Mouse (Mus musculus) MEL (cell line): ENCODE results near the gene Itga8. TPM values are rescaled to one million over a fixed set of nuclear protein-coding genes. Genes with fewer than 3 reads are reported as not detected.
A peak's percentile ranks its signal among the peaks of the same experiment; 100 is the strongest.

Source experiments
- DNase-seq: peaks from one replicate; pipeline ENCODE4 v3.0.0; 2011; ENCODE audit warnings: low read depth, low spot score
- H3K27ac ChIP-seq: 2 replicates; pipeline ENCODE4 v1.5.1; 2012; ENCODE audit warnings: low read depth, mild to moderate bottlenecking, control low read depth, low read length, moderate library complexity; ENCODE audit not compliant: control insufficient read depth
- H3K27me3 ChIP-seq, 2 experiments: fragments of 150-350 bp in 1 of 2; sonication (generic) in 1 of 2; 2 replicates each; pipeline ENCODE4 v1.6.1; 2012; ENCODE audit warnings: low read length in 2 of 2, mild to moderate bottlenecking in 2 of 2, improper control_type of control experiment in 1 of 2, moderate library complexity in 1 of 2; ENCODE audit not compliant: insufficient read depth in 2 of 2, control insufficient read depth in 1 of 2
- H3K36me3 ChIP-seq, 2 experiments: 2 replicates each; pipeline ENCODE4 v1.6.1; 2012 to 2014; ENCODE audit warnings: low read length in 2 of 2, improper control_type of control experiment in 1 of 2, inconsistent platforms in 1 of 2, mild to moderate bottlenecking in 1 of 2; ENCODE audit not compliant: insufficient read depth in 2 of 2, control insufficient read depth in 1 of 2
- H3K4me1 ChIP-seq, 2 experiments: fragments of 150-350 bp in 1 of 2; sonication (generic) in 1 of 2; 2 replicates each; pipeline ENCODE4 v1.6.1; 2012; ENCODE audit warnings: low read length in 2 of 2, improper control_type of control experiment in 1 of 2, mild to moderate bottlenecking in 1 of 2; ENCODE audit not compliant: insufficient read depth in 2 of 2, control insufficient read depth in 1 of 2
- H3K4me3 ChIP-seq, 2 experiments: fragments of 150-350 bp in 1 of 2; sonication (generic) in 1 of 2; 2 replicates each; pipeline ENCODE4 v1.5.1; 2012; ENCODE audit warnings: low read depth in 2 of 2, low read length in 2 of 2, mild to moderate bottlenecking in 2 of 2, moderate library complexity in 2 of 2, control low read depth in 1 of 2, improper control_type of control experiment in 1 of 2; ENCODE audit not compliant: control insufficient read depth in 1 of 2, insufficient read depth in 1 of 2
- H3K79me2 ChIP-seq: 2 replicates; pipeline ENCODE4 v1.6.1; 2012; ENCODE audit warnings: mild to moderate bottlenecking, low read length, moderate library complexity; ENCODE audit not compliant: control insufficient read depth, poor library complexity, insufficient read depth
- H3K9ac ChIP-seq: 2 replicates; pipeline ENCODE4 v1.6.1; 2012; ENCODE audit warnings: low read depth, mild to moderate bottlenecking, control low read depth, low read length, moderate library complexity; ENCODE audit not compliant: control insufficient read depth, poor library complexity, severe bottlenecking
- H3K9me3 ChIP-seq: fragments of 150-350 bp; sonication (generic); replicated peaks from 2 replicates; pipeline ENCODE4 v1.6.1; 2012; ENCODE audit warnings: mild to moderate bottlenecking, low read length, improper control_type of control experiment, moderate library complexity; ENCODE audit not compliant: insufficient read depth
- BHLHE40 ChIP-seq: IDR thresholded peaks from 2 replicates; pipeline ENCODE4 v1.6.1; 2012; ENCODE audit warnings: low read depth, mild to moderate bottlenecking, inconsistent platforms, low read length, improper control_type of control experiment, borderline replicate concordance
- ELF1 ChIP-seq: IDR thresholded peaks from 2 replicates; pipeline ENCODE4 v1.6.1; 2014; ENCODE audit warnings: low read depth, mild to moderate bottlenecking, inconsistent platforms, low read length, improper control_type of control experiment, moderate library complexity
- GABPA ChIP-seq: IDR thresholded peaks from 2 replicates; pipeline ENCODE4 v1.6.1; 2012; ENCODE audit warnings: low read depth, mild to moderate bottlenecking, inconsistent platforms, low read length, improper control_type of control experiment, moderate library complexity
- KAT2A ChIP-seq: conservative IDR thresholded peaks from 2 replicates; pipeline ENCODE4 v1.6.1; 2012; ENCODE audit warnings: low read depth, low read length, improper control_type of control experiment, inconsistent platforms
- MAFK ChIP-seq: IDR thresholded peaks from 2 replicates; pipeline ENCODE4 v1.6.1; 2011; ENCODE audit warnings: low read depth, mild to moderate bottlenecking, low read length, improper control_type of control experiment, borderline replicate concordance
- MYC ChIP-seq: IDR thresholded peaks from 2 replicates; pipeline ENCODE4 v1.6.1; 2011; ENCODE audit warnings: low read depth, mild to moderate bottlenecking, low read length, improper control_type of control experiment, moderate library complexity
- POLR2A ChIP-seq, 2 experiments: IDR thresholded peaks; 2 replicates each; pipeline ENCODE4 v1.6.1; 2011 to 2012; ENCODE audit warnings: low read length in 2 of 2, mild to moderate bottlenecking in 2 of 2, control low read depth in 1 of 2, improper control_type of control experiment in 1 of 2, low read depth in 1 of 2, moderate library complexity in 1 of 2; ENCODE audit not compliant: control insufficient read depth in 1 of 2, insufficient read depth in 1 of 2, poor library complexity in 1 of 2
- POLR2AphosphoS5 ChIP-seq: IDR thresholded peaks from 2 replicates; pipeline ENCODE4 v1.6.1; 2012; ENCODE audit warnings: low read depth, borderline replicate concordance, mild to moderate bottlenecking, inconsistent platforms, low read length, moderate library complexity, mixed read lengths
- RCOR1 ChIP-seq: IDR thresholded peaks from 2 replicates; pipeline ENCODE4 v1.6.1; 2012; ENCODE audit warnings: low read depth, mild to moderate bottlenecking, inconsistent platforms, low read length, improper control_type of control experiment
- TCF12 ChIP-seq: IDR thresholded peaks from 2 replicates; pipeline ENCODE4 v1.6.1; 2014; ENCODE audit warnings: low read depth, mild to moderate bottlenecking, inconsistent platforms, low read length, improper control_type of control experiment, moderate library complexity
- USF1 ChIP-seq: IDR thresholded peaks from 2 replicates; pipeline ENCODE4 v1.6.1; 2014; ENCODE audit warnings: low read depth, mild to moderate bottlenecking, inconsistent platforms, low read length, improper control_type of control experiment, moderate library complexity
- USF2 ChIP-seq, 2 experiments: IDR thresholded peaks; 2 replicates each; pipeline ENCODE4 v1.6.1; 2011 to 2012; ENCODE audit warnings: improper control_type of control experiment in 2 of 2, low read length in 2 of 2, borderline replicate concordance in 1 of 2, inconsistent platforms in 1 of 2, low read depth in 1 of 2, mild to moderate bottlenecking in 1 of 2; ENCODE audit not compliant: insufficient read depth in 1 of 2
- ZC3H11A ChIP-seq: IDR thresholded peaks from 2 replicates; pipeline ENCODE4 v1.6.1; 2012; ENCODE audit warnings: low read depth, mild to moderate bottlenecking, inconsistent platforms, low read length, improper control_type of control experiment
- ZKSCAN1 ChIP-seq: IDR thresholded peaks from 2 replicates; pipeline ENCODE4 v1.6.1; 2012; ENCODE audit warnings: low read depth, mild to moderate bottlenecking, inconsistent platforms, low read length, improper control_type of control experiment, moderate library complexity
- ZNF384 ChIP-seq: IDR thresholded peaks from 2 replicates; pipeline ENCODE4 v1.6.1; 2012; ENCODE audit warnings: low read depth, mild to moderate bottlenecking, inconsistent platforms, low read length, improper control_type of control experiment
- polyA plus RNA-seq, 2 experiments: library from polyadenylated mRNA; stranded (reverse) in 1 of 2; unstranded in 1 of 2; fragments of >175 nt in 1 of 2; fragments of >200 nt in 1 of 2; gene quantifications; 2 replicates each; pipeline versions ENCODE4 v1.2.1 to v1.2.4; 2012; ENCODE audit warnings: low replicate concordance in 2 of 2, low read depth in 1 of 2; ENCODE audit not compliant: insufficient read length in 2 of 2, insufficient read depth in 1 of 2, missing spikeins in 1 of 2
- total RNA-seq: library from RNA; depleted of rRNA; stranded (reverse); fragments of 300-350 nt; gene quantifications from 2 replicates; pipeline ENCODE4 v1.2.3, GENCODE M21; 2012

Gene Itga8
- total and polyA plus RNA-seq, 3 experiments = not detected

- DNase-seq = no peak
- Histone ChIP-seq H3K9ac (no peak overlapping the region), H3K36me3 (0 out of 4 replicates have a peak, but pooled peaks cover 0 to 2% of the 10 kb centered on the region in 2 experiments), H3K4me3 (no peak overlapping the region), H3K27me3 (no peaks in the 10 kb centered on the region; a peak in 1 of 4 replicates), H3K79me2 (no peaks in the 10 kb centered on the region), H3K27ac (no peak overlapping the region), H3K4me1 (no peaks in the 10 kb centered on the region), H3K9me3 (no peaks in the 10 kb centered on the region)
- TF ChIP-seq ELF1 (no peak), TCF12 (no peak), KAT2A (no peak), USF2 (IDR thresholded peaks at IDR 0.05; ENCODE audit: borderline replicate concordance in 1 of 2, insufficient read depth in 1 of 2, low read depth in 1 of 2, low read length in 2 of 2) (no peak), POLR2AphosphoS5 (no peak), BHLHE40 (no peak), MAFK (no peak), ZC3H11A (no peak), ZKSCAN1 (no peak), USF1 (no peak), ZNF384 (no peak), GABPA (no peak)
Observed at GRCm38 (mm10) chr2:12212662-12213463, 88.9 kb downstream of the Itga8 start.

GRCm38 (mm10) chr2:12208142-12208541 is 93.6 kb downstream of the Itga8 start:
- Histone ChIP-seq H3K27me3 (no peaks in the 10 kb centered on the region; a peak in 1 of 4 replicates), H3K4me3 (no peak overlapping the region), H3K9me3 (no peaks in the 10 kb centered on the region), H3K36me3 (0 out of 4 replicates have a peak, but pooled peaks cover 0 to 2% of the 10 kb centered on the region in 2 experiments), H3K27ac (no peak overlapping the region), H3K79me2 (no peaks in the 10 kb centered on the region), H3K9ac (no peak overlapping the region), H3K4me1 (no peaks in the 10 kb centered on the region)
- peak; percentile 50 for DNase-seq
- TF ChIP-seq MYC = no peak
- no peak for TF ChIP-seq POLR2AphosphoS5
- TF ChIP-seq RCOR1 = peak; percentile 26; the same call in 1 of the 2 replicates
- no peak for TF ChIP-seq POLR2A (IDR thresholded peaks at IDR 0.05; ENCODE audit: control insufficient read depth in 1 of 2, insufficient read depth in 1 of 2, low read depth in 1 of 2, low read length in 2 of 2, poor library complexity in 1 of 2)
- TF ChIP-seq, all 39 proteins: peak for 1
